Mouse (Mus musculus) midbrain, embryonic 11.5 days (tissue): ENCODE measurements around the gene AA467197. TPM values are rescaled to one million over a fixed set of nuclear protein-coding genes. Genes with fewer than 3 reads are reported as not detected.
A peak's percentile ranks its signal among the peaks of the same experiment; 100 is the strongest.

Source experiments
- ATAC-seq: fragments of 200-750 bp; cut with Nextera tagmentation; 2 replicates; pipeline ENCODE4 v1.8.0; 2017; ENCODE audit warnings: moderate TSS enrichment, moderate library complexity; ENCODE audit not compliant: low FRiP score
- DNase-seq: peaks from one replicate; pipeline ENCODE4 v3.0.0; 2015; ENCODE audit warnings: low spot score; ENCODE audit errors: missing footprints
- H3K27ac ChIP-seq: fragments of 300-500 bp; sonication (generic); 2 replicates; pipeline ENCODE4 v1.5.1; 2014; ENCODE audit warnings: low read depth, low read length
- H3K27me3 ChIP-seq: fragments of 300-500 bp; sonication (generic); 2 replicates; pipeline ENCODE4 v1.6.1; 2014; ENCODE audit warnings: mild to moderate bottlenecking, low read length, moderate library complexity, mixed read lengths; ENCODE audit not compliant: control insufficient read depth, insufficient read depth
- H3K36me3 ChIP-seq: fragments of 300-500 bp; sonication (generic); 2 replicates; pipeline ENCODE4 v1.6.1; 2014; ENCODE audit warnings: mild to moderate bottlenecking, low read length, moderate library complexity, mixed read lengths; ENCODE audit not compliant: control insufficient read depth, insufficient read depth
- H3K4me1 ChIP-seq: fragments of 300-500 bp; sonication (generic); 2 replicates; pipeline ENCODE4 v1.6.1; 2014; ENCODE audit warnings: low read length; ENCODE audit not compliant: control insufficient read depth, insufficient read depth
- H3K4me2 ChIP-seq: fragments of 300-500 bp; sonication (generic); 2 replicates; pipeline ENCODE4 v1.6.1; 2014; ENCODE audit warnings: mild to moderate bottlenecking, moderate library complexity
- H3K4me3 ChIP-seq: fragments of 300-500 bp; sonication (generic); 2 replicates; pipeline ENCODE4 v1.5.1; 2014; ENCODE audit warnings: low read depth, low read length
- H3K9ac ChIP-seq: fragments of 300-500 bp; sonication (generic); 2 replicates; pipeline ENCODE4 v1.6.1; 2014; ENCODE audit warnings: low read length
- H3K9me3 ChIP-seq: fragments of 300-500 bp; sonication (generic); 2 replicates; pipeline ENCODE4 v1.6.1; 2016; ENCODE audit warnings: low read length; ENCODE audit not compliant: control insufficient read depth
- WGBS: fragments of 180-500 bp; shearing (Covaris S2); extraction: QIAGEN DNeasy Blood & Tissue Kit; methylation state at CpG from one replicate; pipeline ENCODE4 v1.1.7; 2014; 5-methylcytosine and 5-hydroxymethylcytosine counted together
- microRNA counts: library from miRNA; unstranded; fragments of <30 nt; microRNA quantifications from one replicate; lab custom pipeline; 2015
- microRNA-seq: library from miRNA; unstranded; fragments of <30 nt; microRNA quantifications from one replicate; pipeline ENCODE4, GENCODE M21; 2017
- polyA plus RNA-seq: library from polyadenylated mRNA; unstranded; fragments of >200 nt; fragmentation: Nextera tagmentation; extraction: Ambion mirVana; gene quantifications from 2 replicates; pipeline ENCODE4 v1.2.1, GENCODE M21; 2014

The AA467197 gene
- polyA plus RNA-seq, 1 experiment from 2014 or later, result 0.25 TPM

DNA sequence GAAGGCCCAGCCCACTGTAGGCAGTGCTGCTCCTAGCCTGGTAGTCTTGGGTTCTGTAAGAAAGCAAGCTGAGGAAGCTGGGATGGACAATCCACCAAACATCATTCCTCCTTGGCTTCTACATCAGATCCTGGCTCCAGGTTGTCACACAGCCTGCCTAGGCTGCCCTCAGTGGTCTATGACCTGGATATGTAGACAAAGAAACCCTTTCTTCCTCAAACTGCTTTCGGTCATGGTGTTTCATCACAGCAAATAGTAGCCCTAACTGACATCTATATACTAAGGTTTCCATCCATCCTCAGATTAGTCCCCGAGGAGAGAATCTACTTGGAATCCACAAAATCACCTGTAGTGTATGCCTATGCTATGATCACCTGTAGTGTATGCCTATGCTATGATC lies 38.3 kb downstream of the AA467197 start:
- H3K9ac ChIP-seq, result no peak overlapping the region

DNA sequence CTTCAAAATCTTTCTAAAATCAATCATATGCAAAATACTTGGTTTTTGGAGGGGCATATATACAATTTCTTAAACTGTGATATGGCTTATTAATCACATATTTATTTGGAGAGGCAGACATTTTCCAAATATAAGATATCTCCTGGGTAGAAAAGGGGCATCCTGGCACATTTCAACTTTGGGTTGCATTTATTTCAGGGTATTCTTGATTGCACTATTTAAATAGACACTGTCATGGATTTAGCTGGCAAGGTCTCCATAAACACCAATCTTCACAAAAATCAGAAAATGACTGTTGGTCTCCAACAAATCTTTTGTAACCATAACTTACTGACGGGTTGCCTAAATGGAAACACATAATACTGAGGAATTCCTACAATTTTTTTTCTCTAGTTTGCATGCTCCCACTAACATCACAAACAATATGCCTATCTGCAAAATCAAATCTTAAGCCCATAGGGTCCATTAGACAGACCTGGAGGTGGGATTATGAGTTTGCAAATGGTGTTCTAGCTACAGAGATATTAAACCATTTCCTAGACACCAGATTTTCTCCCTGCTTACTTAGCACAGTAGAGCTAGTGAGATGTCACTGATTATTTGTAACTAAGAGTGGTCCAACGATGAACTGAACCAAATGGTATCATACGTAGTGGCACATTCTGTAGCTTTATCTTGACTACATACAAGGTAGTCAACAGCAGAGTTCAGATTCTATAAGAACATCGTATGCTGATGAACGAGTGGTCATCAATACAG lies 44.8 kb downstream of the AA467197 start:
- peak; percentile 44; the same call in 1 of the 2 replicates for ATAC-seq
- no peaks in the 10 kb centered on the region for H3K4me1 ChIP-seq
- no peaks in the 10 kb centered on the region for H3K27me3 ChIP-seq
- DNase-seq, result peak; percentile 90
- no peak overlapping the region for H3K4me2 ChIP-seq
- H3K27ac ChIP-seq, result no peak overlapping the region
- H3K9me3 ChIP-seq, result peaks cover 11% of the 10 kb centered on the region
- no peaks in the 10 kb centered on the region for H3K36me3 ChIP-seq
- no peak overlapping the region for H3K9ac ChIP-seq
- WGBS, result 85% methylated on average over 5 of the region's 5 CpGs
- no peak overlapping the region for H3K4me3 ChIP-seq

More for the DNA sequence above, 38.3 kb downstream of the AA467197 start:
- DNase-seq (no peak), ATAC-seq (no peak)
- no peak overlapping the region for H3K4me2 ChIP-seq
- H3K27me3 ChIP-seq, result no peaks in the 10 kb centered on the region
- H3K27ac ChIP-seq, result no peak overlapping the region
- H3K4me3 ChIP-seq, result no peak overlapping the region
- no peaks in the 10 kb centered on the region for H3K4me1 ChIP-seq
- no peaks in the 10 kb centered on the region for H3K36me3 ChIP-seq
- H3K9me3 ChIP-seq, result no peaks in the 10 kb centered on the region
- WGBS, result 95% methylated on average over 2 of the region's 2 CpGs

- no peaks in the 10 kb centered on the region for H3K4me1 ChIP-seq
- no peak overlapping the region for H3K27ac ChIP-seq
- ATAC-seq, result no peak
- H3K4me2 ChIP-seq, result no peak overlapping the region
- H3K36me3 ChIP-seq, result no peaks in the 10 kb centered on the region
- no peak for DNase-seq
- peaks cover 11% of the 10 kb centered on the region for H3K9me3 ChIP-seq
- 81% methylated on average over 2 of the region's 2 CpGs for WGBS
- H3K27me3 ChIP-seq, result no peaks in the 10 kb centered on the region
- no peak overlapping the region for H3K9ac ChIP-seq
- H3K4me3 ChIP-seq, result no peak overlapping the region
Measured at GRCm38 (mm10) chr2:122682520-122682919, 45.7 kb downstream of the AA467197 start.

DNA sequence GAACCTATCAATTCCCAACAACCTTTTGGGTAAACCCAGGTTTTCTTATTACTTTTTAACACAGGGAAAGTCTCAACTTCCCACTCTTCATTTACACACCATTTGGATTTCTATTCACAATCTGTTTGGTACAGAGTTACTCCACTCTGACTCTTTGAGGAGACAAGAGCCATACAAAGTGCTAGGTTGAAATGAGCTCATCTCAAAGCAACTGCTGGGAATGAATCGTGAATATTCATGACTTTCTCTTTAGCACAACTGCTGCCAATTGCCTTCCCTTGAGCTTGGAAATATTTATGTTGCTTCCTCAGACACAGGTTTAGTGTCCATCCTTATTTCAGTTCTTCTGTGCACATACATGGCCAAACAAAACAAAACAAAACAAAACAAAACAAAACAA lies 46.9 kb downstream of the AA467197 start:
- ATAC-seq (no peak), DNase-seq (no peak)
- no peak overlapping the region for H3K9ac ChIP-seq
- H3K36me3 ChIP-seq, result no peaks in the 10 kb centered on the region
- no peak overlapping the region for H3K4me3 ChIP-seq
- no peak overlapping the region for H3K27ac ChIP-seq
- H3K9me3 ChIP-seq, result peaks cover 11% of the 10 kb centered on the region
- H3K4me1 ChIP-seq, result no peaks in the 10 kb centered on the region
- WGBS, result 72% methylated on average over 1 of the region's 1 CpGs
- H3K27me3 ChIP-seq, result no peaks in the 10 kb centered on the region
- H3K4me2 ChIP-seq, result no peak overlapping the region

- no peak overlapping the region for H3K9ac ChIP-seq
- 85% methylated on average over 6 of the region's 6 CpGs for WGBS
- no peak overlapping the region for H3K4me2 ChIP-seq
- H3K4me1 ChIP-seq, result no peaks in the 10 kb centered on the region
- H3K4me3 ChIP-seq, result no peak overlapping the region
- H3K9me3 ChIP-seq, result peaks cover 6% of the 10 kb centered on the region
- no peaks in the 10 kb centered on the region for H3K27me3 ChIP-seq
- no peak overlapping the region for H3K27ac ChIP-seq
- ATAC-seq, result no peak
- DNase-seq, result no peak
- H3K36me3 ChIP-seq, result no peaks in the 10 kb centered on the region
Measured at GRCm38 (mm10) chr2:122686665-122687064, 49.9 kb downstream of the AA467197 start.

MicroRNAs encoded within 50 kb of the gene (microRNA counts, 519-probe panel; counts per million panel counts)
- not detected for microRNA mmu-miR-147 (lab: Ali Mortazavi, UCI)

Small RNA genes within 50 kb of the gene (microRNA-seq; reads per million reads assigned to microRNA genes)
- gene Mir147, result 19.5 reads per million, percentile 37 among the genes with 10 or more reads in this experiment

Other genes with a start within 250 kb of the AA467197 start
- gene Slc28a2, start 210.5 kb upstream of the AA467197 start, polyA plus RNA-seq, result 0.22 TPM in 1 of 2 replicates, not detected in the other
- not detected in 2 replicates for gene Gm14085, start 152.0 kb upstream of the AA467197 start, polyA plus RNA-seq
- gene Gatm, start 25.7 kb upstream of the AA467197 start, polyA plus RNA-seq, result 25.4 and 28.3 TPM in 2 replicates
- gene Slc30a4, start 65.7 kb downstream of the AA467197 start, polyA plus RNA-seq, result 7.5 and 7.7 TPM in 2 replicates
- gene Bloc1s6, start 101.5 kb downstream of the AA467197 start, polyA plus RNA-seq, result 78.1 and 78.8 TPM in 2 replicates
- 2.9 and 4.6 TPM in 2 replicates for gene Sqor, start 128.3 kb downstream of the AA467197 start, polyA plus RNA-seq